Mouse (Mus musculus): Measurements from ENCODE around the gene Cacna1e. TPM values are rescaled to one million over a fixed set of nuclear protein-coding genes. Genes with fewer than 3 reads are reported as not detected.
A peak's percentile ranks its signal among the peaks of the same experiment; 100 is the strongest.

Gene Cacna1e
- polyA plus RNA-seq, 1 experiment: 53.6 TPM

DNA sequence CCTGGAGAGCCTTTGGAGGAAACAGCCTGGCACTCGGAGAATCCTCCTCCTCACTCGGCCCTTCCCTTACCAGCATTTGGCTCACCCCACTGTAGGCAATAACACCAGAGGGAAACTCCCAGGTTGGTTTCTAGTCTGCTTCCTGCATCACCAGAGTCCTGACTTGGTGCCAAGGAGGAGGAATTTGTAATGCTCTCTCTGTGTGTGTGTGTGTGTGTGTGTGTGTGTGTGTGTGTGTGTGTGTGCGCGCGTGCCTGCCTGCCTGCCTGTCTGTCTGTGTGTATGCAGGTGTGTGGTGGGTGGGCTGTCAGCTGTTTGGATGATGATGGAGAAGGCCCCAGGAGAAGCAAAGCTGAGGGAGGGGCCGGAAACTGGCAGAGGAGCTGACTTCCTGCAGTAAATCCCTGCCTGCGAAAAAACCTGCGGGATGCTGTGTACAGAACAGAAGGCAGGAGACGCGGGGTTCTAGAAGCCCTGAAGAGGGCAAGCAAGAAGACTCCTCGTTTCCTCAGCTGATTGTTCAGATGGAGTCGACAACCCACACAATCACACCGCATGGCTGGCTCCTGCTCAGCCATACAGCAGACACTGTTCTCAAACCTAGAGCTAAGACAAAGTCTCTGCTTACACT, 92.6 kb downstream of the Cacna1e start:
- Histone ChIP-seq H3K4me1 (ENCODE audit: control insufficient read depth, insufficient read depth, low read length) (peaks cover 5% of the 10 kb centered on the region), H3K4me3 (ENCODE audit: insufficient read depth, low read length) (no peak overlapping the region), H3K27ac (ENCODE audit: insufficient read depth, low read length) (0 out of 2 replicates have a peak overlapping the region, but pooled peaks have one; percentile 9)
- no peak for TF ChIP-seq CTCF (IDR thresholded peaks at IDR 0.05; ENCODE audit: extremely low read depth, insufficient read depth, low read length)
- no peak for TF ChIP-seq POLR2A (IDR thresholded peaks at IDR 0.05; ENCODE audit: extremely low read depth, insufficient read depth, low read length)

DNA sequence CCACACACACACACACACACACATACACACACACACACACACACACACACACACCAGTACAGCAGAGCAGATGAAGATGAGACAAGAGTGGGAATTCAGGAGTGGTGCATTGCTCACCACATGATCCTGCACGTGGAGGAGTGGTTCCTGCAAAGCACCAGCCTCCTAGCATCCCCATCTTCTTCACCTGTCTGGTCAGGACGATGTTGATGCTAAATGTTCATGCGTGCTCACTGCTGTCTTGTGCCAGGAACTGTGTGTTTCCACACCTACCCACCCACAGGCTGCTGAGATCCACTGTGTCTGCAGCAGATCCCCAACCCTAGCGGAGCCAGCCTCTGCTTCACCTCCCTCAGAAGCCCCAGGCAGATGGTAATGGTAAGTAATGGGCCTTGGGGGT, 95.8 kb downstream of the Cacna1e start:
- H3K27ac ChIP-seq (ENCODE audit: insufficient read depth, low read length): no peak overlapping the region

DNA sequence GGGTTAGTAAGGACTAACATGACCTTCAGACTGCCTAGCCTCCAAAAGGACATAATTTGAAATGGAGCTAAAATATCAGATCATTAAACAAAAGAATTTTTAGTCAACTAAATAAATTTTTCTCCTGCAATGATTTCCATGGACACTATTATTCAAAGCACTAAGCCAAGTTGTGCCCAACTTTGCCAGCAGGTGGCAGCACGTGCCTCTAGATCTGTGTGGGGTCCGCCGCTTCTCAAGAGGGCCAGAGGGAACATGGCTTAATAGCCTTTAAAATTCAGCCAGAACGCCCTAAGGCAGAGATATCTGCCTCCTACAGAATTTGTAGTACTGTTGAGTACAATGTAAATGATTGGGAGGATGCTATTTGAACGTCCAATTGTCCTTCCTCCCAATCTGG, 96.2 kb downstream of the Cacna1e start:
- Histone ChIP-seq H3K27ac (ENCODE audit: insufficient read depth, low read length) (no peak overlapping the region), H3K4me3 (ENCODE audit: insufficient read depth, low read length) (no peak overlapping the region), H3K4me1 (ENCODE audit: control insufficient read depth, insufficient read depth, low read length) (peaks cover 5% of the 10 kb centered on the region)
- TF ChIP-seq CTCF (IDR thresholded peaks at IDR 0.05; ENCODE audit: extremely low read depth, insufficient read depth, low read length) (peak; percentile 87), POLR2A (IDR thresholded peaks at IDR 0.05; ENCODE audit: extremely low read depth, insufficient read depth, low read length) (no peak)

More for the DNA sequence above, 95.8 kb downstream of the Cacna1e start:
- TF ChIP-seq POLR2A (IDR thresholded peaks at IDR 0.05; ENCODE audit: extremely low read depth, insufficient read depth, low read length): no peak
- no peak for TF ChIP-seq CTCF (IDR thresholded peaks at IDR 0.05; ENCODE audit: extremely low read depth, insufficient read depth, low read length)
- peaks cover 5% of the 10 kb centered on the region for H3K4me1 ChIP-seq (ENCODE audit: control insufficient read depth, insufficient read depth, low read length)
- no peak overlapping the region for H3K4me3 ChIP-seq (ENCODE audit: insufficient read depth, low read length)

DNA sequence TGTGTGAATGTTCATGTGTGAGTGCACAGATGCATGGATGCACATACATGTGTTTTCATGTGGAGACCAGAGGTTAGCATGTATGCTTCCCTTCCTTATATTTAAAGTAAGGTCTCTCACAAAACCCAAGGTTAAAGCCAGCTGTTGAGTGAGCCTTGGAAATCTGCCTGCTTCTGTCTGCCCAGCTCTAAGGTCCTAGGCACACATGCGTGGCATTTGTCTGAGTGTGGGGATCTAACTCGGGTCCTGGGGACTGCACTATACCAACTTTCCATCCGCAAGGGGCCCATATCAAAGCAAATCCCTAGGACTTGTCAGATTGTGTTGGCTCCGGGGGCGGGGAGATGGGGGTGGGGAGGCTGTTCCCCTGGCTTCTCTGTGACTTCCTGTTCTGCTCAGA, 96.9 kb downstream of the Cacna1e start:
- no peak for TF ChIP-seq CTCF (IDR thresholded peaks at IDR 0.05; ENCODE audit: extremely low read depth, insufficient read depth, low read length)
- TF ChIP-seq POLR2A (IDR thresholded peaks at IDR 0.05; ENCODE audit: extremely low read depth, insufficient read depth, low read length): no peak
- Histone ChIP-seq H3K27ac (ENCODE audit: insufficient read depth, low read length) (no peak overlapping the region), H3K4me3 (ENCODE audit: insufficient read depth, low read length) (no peak overlapping the region), H3K4me1 (ENCODE audit: control insufficient read depth, insufficient read depth, low read length) (peaks cover 5% of the 10 kb centered on the region)

DNA sequence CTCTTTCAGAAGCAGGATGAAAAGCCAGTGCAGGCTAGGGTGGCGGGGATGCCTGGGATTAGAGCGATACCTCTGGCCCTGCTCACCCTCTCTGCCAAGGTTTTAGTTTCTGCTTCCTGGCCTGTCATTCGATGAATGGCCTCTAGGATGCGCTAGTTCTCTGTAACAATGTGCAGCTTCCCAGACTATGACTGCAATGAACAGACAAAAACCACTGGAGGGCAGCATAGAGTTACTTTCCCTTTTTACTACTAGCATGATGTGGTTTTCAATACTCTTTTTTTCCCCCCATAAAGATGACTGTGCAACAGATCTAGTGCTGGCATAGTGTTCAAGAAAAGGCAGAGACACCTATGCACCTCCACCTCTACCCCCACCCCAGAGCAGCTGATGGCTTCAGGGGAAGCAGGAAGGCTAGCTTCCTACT, 98.0 kb downstream of the Cacna1e start:
- Histone ChIP-seq H3K4me3 (ENCODE audit: insufficient read depth, low read length) (no peak overlapping the region), H3K4me1 (ENCODE audit: control insufficient read depth, insufficient read depth, low read length) (peaks cover 3% of the 10 kb centered on the region), H3K27ac (ENCODE audit: insufficient read depth, low read length) (no peak overlapping the region)
- TF ChIP-seq CTCF (IDR thresholded peaks at IDR 0.05; ENCODE audit: extremely low read depth, insufficient read depth, low read length) (peak; percentile 99), POLR2A (IDR thresholded peaks at IDR 0.05; ENCODE audit: extremely low read depth, insufficient read depth, low read length) (no peak)

DNA sequence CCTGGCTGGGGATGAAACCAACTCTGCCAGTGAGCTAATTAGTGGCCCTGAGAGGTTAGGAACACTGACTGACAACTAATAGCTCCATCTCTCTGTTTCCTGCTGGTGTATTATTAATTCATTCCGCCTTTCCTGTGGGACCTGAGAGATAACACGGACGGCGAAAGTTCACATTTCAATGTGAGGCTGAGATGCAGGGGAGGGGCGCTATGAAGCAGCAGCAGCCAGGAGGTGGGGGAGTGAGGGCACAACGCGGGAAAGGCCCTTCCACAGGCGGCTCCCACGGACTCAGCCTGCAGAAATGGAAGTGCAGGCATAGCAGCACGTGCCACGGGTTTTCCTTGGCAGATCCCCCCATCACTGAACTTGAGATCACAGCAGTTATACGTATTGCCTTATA, 99.4 kb downstream of the Cacna1e start:
- no peak for TF ChIP-seq POLR2A (IDR thresholded peaks at IDR 0.05; ENCODE audit: extremely low read depth, insufficient read depth, low read length)
- no peak overlapping the region for H3K4me3 ChIP-seq (ENCODE audit: insufficient read depth, low read length)
- H3K27ac ChIP-seq (ENCODE audit: insufficient read depth, low read length): no peak overlapping the region

DNA sequence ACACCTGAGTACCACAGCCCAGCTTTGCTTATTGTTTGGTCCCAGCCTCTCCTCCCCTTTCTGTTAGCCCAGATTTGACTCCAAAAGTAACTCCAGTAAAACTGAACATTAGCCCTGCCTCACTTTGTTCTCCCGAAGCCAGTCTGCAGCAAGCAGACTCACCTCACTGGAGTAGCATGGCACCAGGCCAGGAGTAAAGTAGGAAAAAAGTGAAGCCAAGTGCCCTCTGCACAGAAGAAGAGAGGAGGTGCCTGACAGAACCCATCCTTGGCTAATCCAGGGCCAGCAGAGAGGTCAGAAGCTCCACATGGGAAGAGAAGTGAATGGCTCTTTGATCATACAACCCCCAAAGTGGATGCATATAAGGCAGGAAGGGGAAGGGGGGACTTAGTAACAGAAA, 100.8 kb downstream of the Cacna1e start:
- Histone ChIP-seq H3K27ac (ENCODE audit: insufficient read depth, low read length) (no peak overlapping the region), H3K4me3 (ENCODE audit: insufficient read depth, low read length) (no peak overlapping the region), H3K4me1 (ENCODE audit: control insufficient read depth, insufficient read depth, low read length) (peaks cover 3% of the 10 kb centered on the region; the same call in 1 of the 2 replicates)
- TF ChIP-seq POLR2A (IDR thresholded peaks at IDR 0.05; ENCODE audit: extremely low read depth, insufficient read depth, low read length) (no peak), CTCF (IDR thresholded peaks at IDR 0.05; ENCODE audit: extremely low read depth, insufficient read depth, low read length) (no peak)

More for the DNA sequence above, 99.4 kb downstream of the Cacna1e start:
- H3K4me1 ChIP-seq (ENCODE audit: control insufficient read depth, insufficient read depth, low read length): peaks cover 3% of the 10 kb centered on the region

DNA sequence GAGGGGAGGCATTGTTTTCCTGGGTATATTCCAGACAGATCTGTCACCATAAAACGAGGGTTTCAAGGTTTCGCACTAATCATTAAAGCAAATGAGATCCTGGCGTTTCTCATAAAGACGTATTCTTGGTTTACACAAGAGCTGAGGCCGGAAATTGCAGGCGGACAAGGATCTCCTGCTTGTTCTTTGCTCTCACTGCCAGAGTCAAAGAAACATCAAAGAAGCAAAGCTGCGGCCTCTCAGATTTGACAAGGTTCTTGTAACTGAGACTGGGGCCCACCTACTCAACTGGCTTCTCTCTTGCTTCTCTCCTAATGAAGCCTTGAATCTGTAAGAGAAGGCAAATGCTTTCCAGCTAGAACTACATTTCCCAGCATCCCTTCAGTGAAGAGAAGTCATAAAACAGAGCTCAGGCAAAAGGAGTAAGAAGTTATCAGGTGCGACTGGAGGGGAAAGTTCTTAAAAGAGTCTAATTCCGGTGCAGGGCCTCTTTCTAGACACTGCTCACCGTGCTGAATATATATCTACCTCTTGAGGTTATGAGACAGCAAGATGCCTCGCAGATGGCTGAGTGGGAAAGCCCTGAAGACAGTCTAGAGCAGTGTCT, 104.3 kb downstream of the Cacna1e start:
- H3K4me1 ChIP-seq (ENCODE audit: control insufficient read depth, insufficient read depth, low read length): peaks cover 6% of the 10 kb centered on the region
- no peak for TF ChIP-seq POLR2A (IDR thresholded peaks at IDR 0.05; ENCODE audit: extremely low read depth, insufficient read depth, low read length)
- TF ChIP-seq CTCF (IDR thresholded peaks at IDR 0.05; ENCODE audit: extremely low read depth, insufficient read depth, low read length): no peak
- H3K27ac ChIP-seq (ENCODE audit: insufficient read depth, low read length): no peak overlapping the region
- no peak overlapping the region for H3K4me3 ChIP-seq (ENCODE audit: insufficient read depth, low read length)

DNA sequence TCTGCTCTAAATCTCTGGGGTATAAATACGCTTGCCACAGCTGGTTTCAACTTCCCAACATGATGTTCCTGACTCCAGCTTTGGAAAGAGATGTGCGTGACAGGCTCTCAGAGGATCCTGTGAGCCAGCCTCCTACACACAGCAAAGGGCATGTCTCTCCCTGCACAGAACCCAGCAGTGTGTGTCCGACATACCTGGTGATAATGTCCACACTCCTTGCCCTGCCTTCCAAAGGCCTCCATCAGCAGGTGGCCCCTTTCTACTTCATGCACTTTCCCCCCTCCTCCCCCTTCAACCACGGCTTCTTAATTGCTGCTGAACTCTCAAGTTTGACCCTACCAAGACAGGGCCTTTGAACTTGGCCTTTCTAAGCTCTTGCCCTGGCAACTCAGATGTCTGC, 108.0 kb downstream of the Cacna1e start:
- no peak overlapping the region for H3K27ac ChIP-seq (ENCODE audit: insufficient read depth, low read length)
- H3K4me3 ChIP-seq (ENCODE audit: insufficient read depth, low read length): no peak overlapping the region
- TF ChIP-seq CTCF (IDR thresholded peaks at IDR 0.05; ENCODE audit: extremely low read depth, insufficient read depth, low read length) (no peak), POLR2A (IDR thresholded peaks at IDR 0.05; ENCODE audit: extremely low read depth, insufficient read depth, low read length) (no peak)
- peaks cover 6% of the 10 kb centered on the region for H3K4me1 ChIP-seq (ENCODE audit: control insufficient read depth, insufficient read depth, low read length)

DNA sequence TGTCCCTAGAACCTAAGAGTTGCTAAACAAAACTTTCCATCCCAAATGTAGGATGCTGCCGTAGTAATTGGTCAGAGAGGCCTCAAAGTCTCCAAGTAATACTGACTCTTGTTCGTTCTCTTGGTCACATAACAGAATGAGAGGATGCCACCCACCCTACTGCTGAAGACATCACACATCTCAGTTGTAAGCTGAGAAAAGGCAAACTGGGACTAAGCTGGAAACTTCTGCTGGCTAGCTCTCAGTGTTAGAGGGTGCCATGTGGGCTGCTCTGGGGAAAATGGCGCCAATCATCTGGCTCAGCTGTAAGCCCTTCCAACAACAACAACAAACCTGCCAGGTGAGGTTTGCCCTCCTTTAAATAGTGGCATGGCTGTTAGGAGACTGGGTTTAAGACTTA, 109.8 kb downstream of the Cacna1e start:
- TF ChIP-seq CTCF (IDR thresholded peaks at IDR 0.05; ENCODE audit: extremely low read depth, insufficient read depth, low read length) (no peak), POLR2A (IDR thresholded peaks at IDR 0.05; ENCODE audit: extremely low read depth, insufficient read depth, low read length) (no peak)

More for the DNA sequence above, 109.8 kb downstream of the Cacna1e start:
- peaks cover 8% of the 10 kb centered on the region for H3K4me1 ChIP-seq (ENCODE audit: control insufficient read depth, insufficient read depth, low read length)
- H3K4me3 ChIP-seq (ENCODE audit: insufficient read depth, low read length): no peak overlapping the region
- H3K27ac ChIP-seq (ENCODE audit: insufficient read depth, low read length): no peak overlapping the region
